Mouse (Mus musculus): ENCODE results near the gene Ccdc174. TPM values are rescaled to one million over a fixed set of nuclear protein-coding genes. Genes with fewer than 3 reads are reported as not detected.
"Not testable (repeated sequence)": the region's sequence is repeated elsewhere in the genome, so short reads cannot be mapped to it uniquely, and the experiment has no call there.

Ccdc174 gene
- total RNA-seq, 2 experiments from 2014 or later = 20.3 to 21.0 TPM

DNA sequence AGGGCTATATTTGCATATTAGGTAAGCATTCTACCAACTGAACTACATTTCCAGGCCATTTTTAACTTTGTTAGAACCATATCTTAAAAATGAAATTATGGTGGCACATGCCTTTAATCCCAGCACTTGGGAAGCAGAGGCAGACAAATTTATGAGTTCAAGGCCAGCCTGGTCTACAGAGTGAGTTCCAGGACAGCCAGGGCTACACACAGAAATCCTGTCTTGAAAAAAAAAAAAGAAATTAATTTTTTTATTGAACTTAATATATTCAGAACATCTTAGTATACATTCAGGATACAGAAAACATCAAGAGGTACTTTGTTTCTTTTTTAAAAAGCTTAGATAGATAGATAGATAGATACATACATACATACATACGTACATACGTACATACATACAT is 24.7 kb downstream of the Ccdc174 start, which contains the start of gene 4930590J08Rik:
TSS of gene 4930590J08Rik (plus strand) at position 301 of the 400 bp plus-strand sequence.
- intact Hi-C loops (cut with DNase I); DNase-seq (ENCODE audit: extremely low spot score in 1 of 2, low spot score in 2 of 2): not testable (repeated sequence)

DNA sequence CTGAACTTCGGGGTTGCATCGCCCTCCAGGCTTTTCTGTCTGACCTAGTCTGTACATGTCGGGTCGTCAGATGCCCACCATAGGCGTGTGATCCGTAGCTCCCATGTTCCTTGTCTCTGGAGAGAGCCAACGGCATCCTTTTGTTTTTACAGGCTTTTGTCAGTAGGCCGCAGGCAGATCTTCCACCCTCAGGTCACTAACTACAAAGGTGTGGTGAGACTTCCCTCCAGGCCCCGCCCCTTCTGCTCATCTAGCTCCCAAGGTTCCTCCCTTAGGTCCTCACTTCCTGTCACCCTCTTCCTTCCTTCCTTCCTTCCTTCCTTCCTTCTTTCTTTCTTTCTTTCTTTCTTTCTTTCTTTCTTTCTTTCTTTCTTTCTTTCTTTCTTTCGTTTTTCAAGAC is 36.2 kb downstream of the Ccdc174 start:
- no peak for DNase-seq (ENCODE audit: extremely low spot score in 1 of 2, low spot score in 2 of 2)
- intact Hi-C loops (cut with DNase I) = no loop called here

DNA sequence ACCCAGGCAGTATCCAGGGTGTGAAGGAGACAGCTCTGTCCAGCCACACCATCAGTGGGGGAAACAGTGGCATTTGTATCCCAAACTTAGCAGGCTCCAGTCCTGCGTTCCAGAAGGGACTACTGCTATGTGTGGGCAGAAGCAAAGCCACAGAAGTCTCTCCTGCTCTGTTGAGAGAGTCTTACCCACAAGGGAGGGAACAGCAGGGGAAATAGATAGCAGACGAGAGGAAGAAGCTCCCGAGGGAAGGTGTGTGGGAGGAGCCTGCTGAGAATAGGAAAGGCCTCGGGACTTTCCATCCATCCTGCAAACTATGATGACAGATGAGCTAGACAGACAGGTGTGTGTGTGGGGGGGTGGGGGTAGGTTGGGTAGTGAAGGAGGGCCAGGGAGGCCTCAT is 39.4 kb downstream of the Ccdc174 start:
- intact Hi-C loops (cut with DNase I) = no loop called here
- DNase-seq (ENCODE audit: extremely low spot score in 1 of 2, low spot score in 2 of 2) = peak in 1 of 2 experiments; percentile 31

DNA sequence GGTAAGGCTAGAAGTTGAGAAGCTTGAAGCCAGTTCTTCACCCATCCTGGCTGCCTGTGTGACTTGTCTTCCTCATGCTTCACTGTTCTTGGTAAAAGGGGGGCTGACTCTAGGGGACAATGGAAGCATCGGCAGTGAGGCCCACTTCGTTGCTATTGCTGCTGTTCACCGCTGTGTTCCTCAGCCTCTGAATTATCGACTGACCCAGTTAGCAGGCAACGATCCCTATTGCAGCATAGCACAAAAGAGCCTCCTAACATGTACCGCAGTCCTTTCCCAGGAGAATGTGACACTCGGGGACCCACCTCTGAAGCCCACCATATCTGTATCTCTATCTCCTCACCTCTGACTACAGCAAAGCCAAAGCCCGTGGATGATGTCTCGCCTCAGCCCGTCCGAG is 39.9 kb downstream of the Ccdc174 start:
- DNase-seq (ENCODE audit: extremely low spot score in 1 of 2, low spot score in 2 of 2) = no peak
- intact Hi-C loops (cut with DNase I) = no loop called here

DNA sequence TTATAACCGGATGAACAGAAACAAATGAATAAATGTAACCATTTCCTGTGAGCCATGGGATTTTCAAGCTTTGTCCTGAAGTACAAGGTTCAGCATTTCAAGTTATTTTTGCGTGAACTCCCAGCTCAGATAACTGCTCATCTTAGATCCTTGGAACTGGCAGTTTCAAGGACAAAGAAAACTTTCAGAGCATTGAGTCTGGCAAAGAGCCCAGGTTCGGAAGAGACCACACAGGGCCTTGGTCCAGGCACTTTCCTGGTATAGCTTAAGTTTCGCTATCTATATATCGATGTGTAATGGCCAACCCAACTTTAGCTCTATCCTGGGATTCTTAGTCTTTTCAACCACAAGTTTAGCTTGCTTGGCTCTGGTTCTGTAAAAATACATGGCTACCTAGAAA is 53.4 kb downstream of the Ccdc174 start:
- no peak for DNase-seq (ENCODE audit: extremely low spot score in 1 of 2, low spot score in 2 of 2)
- intact Hi-C loops (cut with DNase I) = no loop called here

DNA sequence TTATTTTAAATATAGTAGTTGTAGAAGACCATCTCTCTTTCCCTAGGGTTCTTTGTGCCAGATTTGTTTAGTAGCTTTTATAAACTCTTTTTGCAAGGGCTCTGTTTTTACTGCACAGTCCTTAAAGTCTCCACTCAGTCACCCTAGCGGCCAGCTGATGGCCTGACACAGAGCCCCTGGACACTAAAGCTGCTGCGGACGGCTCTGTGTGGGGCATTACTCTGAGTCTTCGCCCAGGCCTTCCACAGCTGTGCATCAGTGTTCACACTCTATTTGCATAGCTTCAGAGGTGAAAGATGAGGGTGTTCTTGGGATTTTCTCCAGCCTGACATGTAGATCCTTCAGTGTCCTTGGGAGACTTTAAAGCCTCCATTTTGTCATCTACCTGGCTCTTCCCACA is 60.6 kb downstream of the Ccdc174 start:
- intact Hi-C loops (cut with DNase I) = no loop called here
- no peak for DNase-seq (ENCODE audit: extremely low spot score in 1 of 2, low spot score in 2 of 2)

DNA sequence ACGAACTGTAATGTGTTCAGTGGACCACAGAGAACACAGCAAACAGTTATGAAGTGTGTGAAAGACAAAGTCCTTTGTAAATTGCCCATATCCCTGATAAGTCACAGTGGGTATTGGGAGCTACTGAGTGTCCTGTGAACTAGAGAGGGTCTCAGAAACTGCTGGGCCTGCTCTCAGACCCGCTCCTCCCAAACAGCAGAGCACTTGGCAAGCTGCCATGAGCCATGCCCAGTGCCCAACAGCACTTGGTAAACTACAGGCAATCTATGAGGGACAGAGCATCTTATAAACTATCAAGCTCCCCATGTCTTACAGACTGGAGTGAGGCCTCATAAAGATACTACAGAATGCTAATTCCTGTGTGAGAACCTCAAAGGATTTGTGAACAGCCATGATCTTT is 70.6 kb downstream of the Ccdc174 start:
- DNase-seq (ENCODE audit: extremely low spot score in 1 of 2, low spot score in 2 of 2) = no peak
- intact Hi-C loops (cut with DNase I) = no loop called here

Other genes starting within 250 kb of the Ccdc174 start
- 100 to 1,000 TPM; 198 to 215 TPM for gene Slc6a6, start 194.0 kb upstream of the Ccdc174 start, total RNA-seq (2021)
- 10 to 100 TPM; 19.2 to 19.7 TPM for gene Grip2, start 50.8 kb upstream of the Ccdc174 start, total RNA-seq (2021)
- gene 4930590J08Rik, start 24.8 kb downstream of the Ccdc174 start, total RNA-seq (2021) = 1 to 10 TPM; 1.9 to 2.2 TPM
- gene Fgd5, start 100.8 kb downstream of the Ccdc174 start, total RNA-seq (2021) = 1 to 10 TPM; 6.8 to 7.8 TPM
- 10 to 100 TPM; 91.6 to 92.3 TPM for gene Nr2c2, start 213.3 kb downstream of the Ccdc174 start, total RNA-seq (2021)